ENCODE assay signal across 20 mouse cellular contexts in the genomic region with DNA sequence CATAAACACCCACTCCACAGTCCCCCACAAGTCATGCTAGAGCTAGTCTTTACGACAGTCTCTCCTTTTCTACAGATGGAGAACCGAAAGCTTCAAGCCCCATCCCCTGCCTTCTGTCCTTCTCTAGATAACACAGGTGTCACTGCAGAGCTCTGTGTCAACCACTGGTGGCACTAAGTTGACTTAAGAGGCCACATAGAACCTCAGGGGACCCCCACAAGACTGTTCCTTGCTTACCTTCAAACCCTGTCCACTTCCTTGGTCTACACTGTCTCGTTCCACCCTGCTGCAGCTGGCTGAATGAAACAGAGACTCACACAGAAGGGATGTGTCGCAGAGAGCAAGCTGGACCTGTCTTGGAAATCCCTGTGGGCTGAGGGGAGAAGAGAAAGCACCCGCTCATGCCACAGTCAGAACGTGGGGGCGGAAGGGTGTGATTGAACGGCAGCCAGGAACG. TPM values are rescaled to one million over a fixed set of nuclear protein-coding genes. Genes with fewer than 3 reads are reported as not detected.
A peak's percentile ranks its signal among the peaks of the same experiment; 100 is the strongest.
DNase-seq lines count a peak whose midpoint lies in the region; ATAC-seq and TF ChIP-seq lines count a peak whose summit lies in the region.
"Had no signal": no experiment of that assay in that cellular context is flagged by ENCODE, and none has a peak within 500 bp of the region (broad histone marks: within the 10 kb centered on the region; RNA-seq: fewer than 3 reads in every experiment).

Gene Irgc1, minus strand, starts transcription at position 443 of the 457 bp plus-strand sequence.

- no peaks in the 10 kb centered on the region for H3K4me1 ChIP-seq in cerebellum, adult 2 months (ENCODE audit: control insufficient read depth, insufficient read depth, low read length)
- H3K4me1 ChIP-seq: heart, embryonic 12.5 days; intestine, embryonic 15.5 days had no signal

- DNase-seq in spleen, adult 12 weeks (ENCODE audit: low spot score), result peak; percentile 32
- DNase-seq in spleen, postnatal 4 days (ENCODE audit: low spot score in 2 of 2), result no peak
- DNase-seq in CD4-positive, CD25-positive, alpha-beta regulatory T cell, adult 2 months (ENCODE audit: low read depth, low spot score), result peak; percentile 68
- DNase-seq in neural tube, embryonic 10.5 days (ENCODE audit: extremely low spot score, low spot score), result no peak
- DNase-seq in adrenal gland, postnatal 10 days, result no peak
- DNase-seq in cerebellum, adult 2 months, result no peak
- DNase-seq: adrenal gland, adult 8-10 months; gastrocnemius, postnatal 25 days; heart, postnatal 4 days; kidney, postnatal 10 days; layer of hippocampus, adult 9-11 months had no signal

- H3K4me3 ChIP-seq in cerebellum, adult 2 months (replicated peaks; ENCODE audit: insufficient read depth, low read depth, low read length), result no peak within 1 kb of the TSS
- H3K4me3 ChIP-seq: embryonic facial prominence, embryonic 15.5 days; heart, embryonic 12.5 days; intestine, embryonic 15.5 days; lung, embryonic 15.5 days had no signal

- H3K27me3 ChIP-seq in cerebellum, adult 2 months (ENCODE audit: control insufficient read depth, insufficient read depth, low read length), result no peaks in the 10 kb centered on the region
- H3K27me3 ChIP-seq: embryonic facial prominence, embryonic 15.5 days; intestine, embryonic 15.5 days; lung, embryonic 15.5 days had no signal

- no peak for TF ChIP-seq CTCF in cerebellum, adult 2 months (IDR thresholded peaks at IDR 0.05; ENCODE audit: borderline replicate concordance, insufficient read depth, low read depth, low read length)

- TF ChIP-seq POLR2A in cerebellum, adult 2 months (IDR thresholded peaks at IDR 0.05; ENCODE audit: borderline replicate concordance, insufficient read depth, low read length), result no peak

- no peak within 1 kb of the TSS for H3K27ac ChIP-seq in cerebellum, adult 2 months (ENCODE audit: insufficient read depth, low read length)
- H3K27ac ChIP-seq: embryonic facial prominence, embryonic 15.5 days; intestine, embryonic 15.5 days; lung, embryonic 15.5 days had no signal

- 73% methylated on average over 9 of the region's 9 CpGs for WGBS in cerebellum, adult 2 months

- ATAC-seq in common myeloid progenitor, adult 5-6 weeks (replicated peaks; ENCODE audit: low read depth, poor library complexity, severe bottlenecking), result peak; percentile 27
- ATAC-seq in neutrophil, adult 5-6 weeks (ENCODE audit: extremely low read depth, insufficient number of reproducible peaks, low FRiP score, poor library complexity, severe bottlenecking), result peak; percentile 79
- ATAC-seq: forebrain, embryonic 14.5 days; intestine, embryonic 15.5 days had no signal

RNA-seq across cellular contexts. Expression of gene Irgc1, which starts in this region (rescaled TPM):
- not detected in 2 replicates for total RNA-seq in common myeloid progenitor, adult 5-6 weeks (2017)
- 3.1 and 4.4 TPM in 2 replicates for total RNA-seq in neutrophil, adult 5-6 weeks (2017)
- total RNA-seq in adrenal gland, postnatal 10 days (2021), result under 1 TPM in 1 of 2 experiments, not detected in 1; 0.27 TPM
- polyA plus RNA-seq in cerebellum, adult 2 months (2012; rRNA removed), result not detected in 2 replicates
- total RNA-seq: adrenal gland, adult 8-10 months; gastrocnemius, postnatal 25 days; heart, postnatal 4 days; liver, adult 2 months had no signal
- polyA plus RNA-seq: embryonic facial prominence, embryonic 15.5 days; forebrain, embryonic 14.5 days; heart, embryonic 12.5 days; intestine, embryonic 15.5 days; liver, adult 2 months; lung, embryonic 15.5 days; neural tube, embryonic 11.5 days had no signal

Comparison
In these comparisons a context has a peak if more than half of its experiments do, and no peak if none do; other contexts are left out.
1. DNase-seq: peak in spleen, adult 12 weeks (single experiment) and CD4-positive, CD25-positive, alpha-beta regulatory T cell, adult 2 months (single experiment); none in spleen, postnatal 4 days (0 of 2), neural tube, embryonic 10.5 days (single experiment), adrenal gland, postnatal 10 days (single experiment) and cerebellum, adult 2 months (0 of 2).
2. Peak in ATAC-seq in common myeloid progenitor, adult 5-6 weeks; RNA of the gene not detected or under 1 TPM.